Mouse (Mus musculus): ENCODE data around the gene Baiap3. TPM values are rescaled to one million over a fixed set of nuclear protein-coding genes. Genes with fewer than 3 reads are reported as not detected.
"Not testable (repeated sequence)": the region's sequence is repeated elsewhere in the genome, so short reads cannot be mapped to it uniquely, and the experiment has no call there.

The Baiap3 gene
- polyA plus RNA-seq, 1 experiment from 2014 or later, result 0.42 TPM

- DNase-seq (ENCODE audit: low spot score); ATAC-seq (ENCODE audit: low read depth): not testable (repeated sequence)
- 92% methylated on average over 5 of the region's 11 CpGs for WGBS
Measured at GRCm38 (mm10) chr17:25231621-25232020, 24.5 kb downstream of the Baiap3 start.

GRCm38 (mm10) chr17:25230700-25231099 is 25.5 kb downstream of the Baiap3 start:
- Histone ChIP-seq H3K9me3 (ENCODE audit: control insufficient read depth, low read length) (no peaks in the 10 kb centered on the region), H3K9ac (ENCODE audit: low read depth, low read length) (no peak overlapping the region), H3K4me3 (ENCODE audit: low read depth, low read length) (no peak overlapping the region), H3K27ac (replicated peaks; ENCODE audit: low read depth, low read length) (no peak overlapping the region), H3K4me2 (ENCODE audit: low read depth, low read length) (no peak overlapping the region), H3K27me3 (replicated peaks; ENCODE audit: control insufficient read depth, insufficient read depth, low read length) (no peaks in the 10 kb centered on the region), H3K4me1 (ENCODE audit: control insufficient read depth, insufficient read depth, low read length) (no peaks in the 10 kb centered on the region), H3K36me3 (ENCODE audit: control insufficient read depth, insufficient read depth, low read length) (peaks cover 62% of the 10 kb centered on the region)
- WGBS, result 96% methylated on average over 3 of the region's 3 CpGs
- no peak for DNase-seq (ENCODE audit: low spot score)
- no peak for ATAC-seq (ENCODE audit: low read depth)

More at GRCm38 (mm10) chr17:25231621-25232020, 24.5 kb downstream of the Baiap3 start:
- not testable (repeated sequence) for H3K27me3 ChIP-seq (replicated peaks; ENCODE audit: control insufficient read depth, insufficient read depth, low read length); H3K4me3 ChIP-seq (ENCODE audit: low read depth, low read length); H3K4me2 ChIP-seq (ENCODE audit: low read depth, low read length); H3K9me3 ChIP-seq (ENCODE audit: control insufficient read depth, low read length); H3K4me1 ChIP-seq (ENCODE audit: control insufficient read depth, insufficient read depth, low read length); H3K9ac ChIP-seq (ENCODE audit: low read depth, low read length); H3K27ac ChIP-seq (replicated peaks; ENCODE audit: low read depth, low read length)
- H3K36me3 ChIP-seq (ENCODE audit: control insufficient read depth, insufficient read depth, low read length), result peaks cover 61% of the 10 kb centered on the region

DNA sequence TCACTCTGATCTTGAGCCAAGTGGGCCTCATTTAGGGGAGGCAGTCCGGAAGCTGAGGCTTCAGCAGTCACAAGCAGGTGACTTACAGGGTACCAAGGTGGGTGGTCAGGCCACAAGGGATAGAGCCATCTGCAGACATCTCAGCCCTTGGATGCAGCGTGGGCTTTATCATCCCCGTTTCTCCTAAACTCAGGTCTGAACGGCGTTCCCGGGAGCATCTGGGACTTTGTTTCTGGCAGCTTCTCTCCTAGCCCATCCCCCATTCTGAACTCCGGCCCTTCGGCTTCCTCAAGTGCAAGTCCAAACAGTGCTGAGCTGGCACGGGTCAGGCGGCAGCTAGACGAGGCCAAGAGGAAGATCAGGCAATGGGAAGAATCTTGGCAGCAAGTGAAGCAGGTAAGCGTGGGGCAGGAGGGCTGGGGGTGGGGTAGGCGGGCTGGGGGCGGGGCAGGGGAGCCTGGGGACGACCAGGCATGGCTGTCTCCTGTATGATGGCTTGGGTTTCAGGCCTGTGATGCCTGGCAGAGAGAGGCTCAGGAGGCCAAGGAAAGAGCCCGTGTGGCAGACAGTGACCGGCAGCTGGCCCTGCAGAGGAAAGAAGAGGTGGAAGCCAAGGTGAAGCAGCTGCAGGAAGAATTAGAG is 26.0 kb downstream of the Baiap3 start:
- not testable (repeated sequence) for H3K27me3 ChIP-seq (replicated peaks; ENCODE audit: control insufficient read depth, insufficient read depth, low read length); H3K4me3 ChIP-seq (ENCODE audit: low read depth, low read length); H3K9me3 ChIP-seq (ENCODE audit: control insufficient read depth, low read length); ATAC-seq (ENCODE audit: low read depth); DNase-seq (ENCODE audit: low spot score); H3K9ac ChIP-seq (ENCODE audit: low read depth, low read length); H3K4me2 ChIP-seq (ENCODE audit: low read depth, low read length); H3K27ac ChIP-seq (replicated peaks; ENCODE audit: low read depth, low read length); H3K4me1 ChIP-seq (ENCODE audit: control insufficient read depth, insufficient read depth, low read length)
- WGBS, result 83% methylated on average over 14 of the region's 17 CpGs
- H3K36me3 ChIP-seq (ENCODE audit: control insufficient read depth, insufficient read depth, low read length), result peaks cover 59% of the 10 kb centered on the region

DNA sequence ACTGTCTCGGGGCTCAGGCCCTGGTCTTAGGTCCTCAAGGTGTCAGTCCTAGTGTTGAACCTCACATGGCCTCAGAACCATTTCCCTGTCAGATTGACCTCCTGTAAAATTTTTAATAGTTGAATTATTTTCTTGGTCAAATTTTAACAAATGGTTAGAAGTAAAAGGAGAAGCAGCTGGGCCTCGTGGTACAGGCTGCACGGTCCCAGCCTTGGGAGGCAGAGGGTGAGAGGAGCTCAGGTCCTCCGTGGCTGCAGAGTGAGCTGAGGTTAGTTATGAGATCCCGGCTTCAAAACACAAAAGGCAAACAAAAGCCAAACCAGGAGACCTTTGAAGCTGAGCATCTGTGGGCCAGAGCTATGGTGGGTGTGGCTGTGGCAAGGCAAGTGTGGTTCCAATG is 28.2 kb downstream of the Baiap3 start:
- Histone ChIP-seq H3K4me1 (ENCODE audit: control insufficient read depth, insufficient read depth, low read length) (no peaks in the 10 kb centered on the region), H3K27ac (replicated peaks; ENCODE audit: low read depth, low read length) (no peak overlapping the region), H3K36me3 (ENCODE audit: control insufficient read depth, insufficient read depth, low read length) (peaks cover 50% of the 10 kb centered on the region), H3K9ac (ENCODE audit: low read depth, low read length) (no peak overlapping the region), H3K9me3 (ENCODE audit: control insufficient read depth, low read length) (no peaks in the 10 kb centered on the region), H3K4me3 (ENCODE audit: low read depth, low read length) (no peak overlapping the region), H3K4me2 (ENCODE audit: low read depth, low read length) (no peak overlapping the region), H3K27me3 (replicated peaks; ENCODE audit: control insufficient read depth, insufficient read depth, low read length) (no peaks in the 10 kb centered on the region)
- 90% methylated on average over 5 of the region's 5 CpGs for WGBS
- ATAC-seq (ENCODE audit: low read depth), result no peak
- no peak for DNase-seq (ENCODE audit: low spot score)

- H3K27ac ChIP-seq (replicated peaks; ENCODE audit: low read depth, low read length), result no peak overlapping the region
- H3K4me1 ChIP-seq (ENCODE audit: control insufficient read depth, insufficient read depth, low read length), result peaks cover 10% of the 10 kb centered on the region
- H3K9ac ChIP-seq (ENCODE audit: low read depth, low read length), result no peak overlapping the region
- H3K36me3 ChIP-seq (ENCODE audit: control insufficient read depth, insufficient read depth, low read length), result peaks cover 41% of the 10 kb centered on the region
- no peaks in the 10 kb centered on the region for H3K27me3 ChIP-seq (replicated peaks; ENCODE audit: control insufficient read depth, insufficient read depth, low read length)
- no peak for ATAC-seq (ENCODE audit: low read depth)
- 87% methylated on average over 4 of the region's 4 CpGs for WGBS
- no peak for DNase-seq (ENCODE audit: low spot score)
- H3K4me3 ChIP-seq (ENCODE audit: low read depth, low read length), result no peak overlapping the region
- H3K4me2 ChIP-seq (ENCODE audit: low read depth, low read length), result no peak overlapping the region
- no peaks in the 10 kb centered on the region for H3K9me3 ChIP-seq (ENCODE audit: control insufficient read depth, low read length)
Measured at GRCm38 (mm10) chr17:25225659-25226058, 30.5 kb downstream of the Baiap3 start.

- no peaks in the 10 kb centered on the region for H3K9me3 ChIP-seq (ENCODE audit: control insufficient read depth, low read length)
- peaks cover 42% of the 10 kb centered on the region for H3K36me3 ChIP-seq (ENCODE audit: control insufficient read depth, insufficient read depth, low read length)
- DNase-seq (ENCODE audit: low spot score), result no peak
- no peaks in the 10 kb centered on the region for H3K27me3 ChIP-seq (replicated peaks; ENCODE audit: control insufficient read depth, insufficient read depth, low read length)
- ATAC-seq (ENCODE audit: low read depth), result no peak
- WGBS, result 90% methylated on average over 7 of the region's 7 CpGs
- no peak overlapping the region for H3K9ac ChIP-seq (ENCODE audit: low read depth, low read length)
- no peak overlapping the region for H3K4me2 ChIP-seq (ENCODE audit: low read depth, low read length)
- no peak overlapping the region for H3K4me3 ChIP-seq (ENCODE audit: low read depth, low read length)
- no peak overlapping the region for H3K27ac ChIP-seq (replicated peaks; ENCODE audit: low read depth, low read length)
- H3K4me1 ChIP-seq (ENCODE audit: control insufficient read depth, insufficient read depth, low read length), result peaks cover 10% of the 10 kb centered on the region
Measured at GRCm38 (mm10) chr17:25224586-25225222, 31.5 kb downstream of the Baiap3 start.

DNA sequence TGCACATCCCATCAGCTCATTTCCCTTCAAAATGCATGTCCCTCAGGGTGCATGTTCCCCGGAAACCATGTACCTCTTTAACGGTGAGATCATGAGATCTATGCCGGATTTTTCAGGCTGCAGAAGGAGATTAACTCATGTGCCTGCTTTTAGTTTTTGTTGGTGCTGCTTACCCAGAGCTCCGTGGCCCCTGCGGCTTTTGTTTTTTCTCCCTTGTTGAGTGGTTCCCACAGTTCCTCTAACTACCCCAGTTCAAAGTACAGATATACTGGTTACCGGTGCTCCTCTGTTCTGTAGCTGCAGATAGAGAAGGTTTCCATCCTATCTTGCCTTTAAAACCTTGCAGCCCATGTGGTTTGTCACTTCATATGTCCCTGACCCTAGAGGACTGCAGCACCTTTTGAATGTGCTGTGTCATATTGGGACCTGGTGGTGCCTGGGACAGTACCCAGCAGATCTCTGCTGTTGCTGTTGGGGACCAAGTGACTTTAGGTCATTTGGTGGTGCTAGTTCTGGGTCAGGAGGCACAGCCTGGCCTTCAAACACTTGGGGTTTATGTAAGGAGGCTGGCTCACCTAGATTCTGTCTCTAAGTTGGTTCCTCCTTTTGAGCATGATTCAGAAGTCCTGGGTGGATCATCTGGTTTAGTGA is 33.1 kb downstream of the Baiap3 start:
- peak overlapping the region; percentile 48 for H3K4me2 ChIP-seq (ENCODE audit: low read depth, low read length)
- WGBS, result 43% methylated on average over 6 of the region's 6 CpGs
- H3K36me3 ChIP-seq (ENCODE audit: control insufficient read depth, insufficient read depth, low read length), result peaks cover 45% of the 10 kb centered on the region
- peak overlapping the region; percentile 39 for H3K4me3 ChIP-seq (ENCODE audit: low read depth, low read length)
- no peak overlapping the region; the same call in 1 of the 2 replicates for H3K27ac ChIP-seq (replicated peaks; ENCODE audit: low read depth, low read length)
- ATAC-seq (ENCODE audit: low read depth) (no peak), DNase-seq (ENCODE audit: low spot score) (no peak)
- H3K27me3 ChIP-seq (replicated peaks; ENCODE audit: control insufficient read depth, insufficient read depth, low read length), result no peaks in the 10 kb centered on the region
- H3K4me1 ChIP-seq (ENCODE audit: control insufficient read depth, insufficient read depth, low read length), result peaks cover 10% of the 10 kb centered on the region
- H3K9ac ChIP-seq (ENCODE audit: low read depth, low read length), result peak overlapping the region; percentile 42; the same call in 1 of the 2 replicates
- H3K9me3 ChIP-seq (ENCODE audit: control insufficient read depth, low read length), result no peaks in the 10 kb centered on the region

DNA sequence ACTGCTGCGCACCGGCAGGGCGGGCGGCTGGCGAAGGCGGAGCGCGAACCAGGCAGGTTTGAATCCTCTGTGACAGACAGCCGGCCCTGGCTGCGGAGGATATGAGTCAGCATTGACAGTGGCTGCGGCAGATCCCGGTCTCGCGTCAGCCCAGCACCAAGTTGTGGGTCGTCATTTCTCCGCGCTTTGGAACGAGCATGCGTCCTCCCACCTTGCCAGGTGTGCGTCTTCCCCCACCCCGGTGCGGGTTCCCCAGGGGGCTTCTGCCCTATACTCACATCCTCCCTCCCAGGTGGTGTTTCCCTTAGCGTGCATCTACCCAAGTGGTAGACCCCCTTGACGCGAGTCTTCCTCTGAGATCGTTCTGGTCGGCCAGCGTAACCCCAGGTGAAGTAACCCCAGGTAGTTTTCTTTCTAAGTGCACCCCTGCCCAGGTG is 33.6 kb downstream of the Baiap3 start:
- H3K27ac ChIP-seq (replicated peaks; ENCODE audit: low read depth, low read length); H3K4me1 ChIP-seq (ENCODE audit: control insufficient read depth, insufficient read depth, low read length); H3K9me3 ChIP-seq (ENCODE audit: control insufficient read depth, low read length); DNase-seq (ENCODE audit: low spot score); H3K27me3 ChIP-seq (replicated peaks; ENCODE audit: control insufficient read depth, insufficient read depth, low read length): not testable (repeated sequence)
- 11% methylated on average over 13 of the region's 28 CpGs for WGBS
- peak overlapping the region; percentile 78 for H3K4me2 ChIP-seq (ENCODE audit: low read depth, low read length)
- peaks cover 47% of the 10 kb centered on the region for H3K36me3 ChIP-seq (ENCODE audit: control insufficient read depth, insufficient read depth, low read length)
- H3K9ac ChIP-seq (ENCODE audit: low read depth, low read length), result peak overlapping the region; percentile 42; the same call in 1 of the 2 replicates
- H3K4me3 ChIP-seq (ENCODE audit: low read depth, low read length), result peak overlapping the region; percentile 39
- ATAC-seq (ENCODE audit: low read depth), result peak; percentile 87

All from embryonic facial prominence, embryonic 14.5 days (tissue).